7 mouse cellular contexts compared by ENCODE assay signal in genomic region chr16:4624074-4624473, GRCm38 (mm10). TPM values are rescaled to one million over a fixed set of nuclear protein-coding genes. Genes with fewer than 3 reads are reported as not detected.
A peak's percentile ranks its signal among the peaks of the same experiment; 100 is the strongest.
DNase-seq lines count a peak whose midpoint lies in the region; ATAC-seq and TF ChIP-seq lines count a peak whose summit lies in the region.

No protein-coding gene starts in this region.

- H3K27ac ChIP-seq in testis, adult 2 months (ENCODE audit: control insufficient read depth, insufficient read depth, low read depth, low read length), result peak overlapping the region; percentile 89
- H3K27ac ChIP-seq in forebrain, embryonic 10.5 days, result peak overlapping the region; percentile 93
- H3K27ac ChIP-seq in liver, embryonic 12.5 days, result peak overlapping the region; percentile 90

- H3K4me3 ChIP-seq in testis, adult 2 months (ENCODE audit: control insufficient read depth, low read depth, low read length), result peak overlapping the region; percentile 98
- peak overlapping the region; percentile 75 for H3K4me3 ChIP-seq in forebrain, embryonic 10.5 days
- peak overlapping the region; percentile 85 for H3K4me3 ChIP-seq in liver, embryonic 12.5 days

- no peak for DNase-seq in testis, postnatal 14 days (ENCODE audit: low spot score)
- no peak for DNase-seq in forebrain, embryonic 10.5 days (ENCODE audit: extremely low spot score, low spot score)
- DNase-seq in layer of hippocampus, postnatal 36 days, result no peak
- no peak for DNase-seq in adrenal gland, adult 8-10 months

- no peak for TF ChIP-seq POLR2A in testis, adult 2 months (IDR thresholded peaks at IDR 0.05; ENCODE audit: control insufficient read depth, low read depth, low read length)

- H3K9ac ChIP-seq in liver, embryonic 12.5 days, result peak overlapping the region; percentile 86

- peak; percentile 61 for ATAC-seq in liver, embryonic 12.5 days
- ATAC-seq in granulocyte monocyte progenitor cell, adult 5-6 weeks (replicated peaks; ENCODE audit: poor library complexity, severe bottlenecking), result no peak

- no peaks in the 10 kb centered on the region for H3K27me3 ChIP-seq in testis, adult 2 months (ENCODE audit: control insufficient read depth, insufficient read depth, low read length)
- no peaks in the 10 kb centered on the region for H3K27me3 ChIP-seq in forebrain, embryonic 10.5 days (ENCODE audit: poor library complexity, severe bottlenecking)
- H3K27me3 ChIP-seq in liver, embryonic 12.5 days (replicated peaks), result no peaks in the 10 kb centered on the region

- no peak for TF ChIP-seq CTCF in testis, adult 2 months (IDR thresholded peaks at IDR 0.05; ENCODE audit: control insufficient read depth, insufficient read depth, insufficient replicate concordance, low read depth, low read length)

- H3K4me2 ChIP-seq in liver, embryonic 12.5 days, result peak overlapping the region; percentile 75

- H3K36me3 ChIP-seq in testis, adult 2 months (ENCODE audit: control insufficient read depth, insufficient read depth, low read length), result no peaks in the 10 kb centered on the region
- peaks cover 25% of the 10 kb centered on the region for H3K36me3 ChIP-seq in forebrain, embryonic 10.5 days (replicated peaks)
- H3K36me3 ChIP-seq in liver, embryonic 12.5 days, result peaks cover 33% of the 10 kb centered on the region

- peaks cover under 1% of the 10 kb centered on the region; the same call in 1 of the 2 replicates for H3K9me3 ChIP-seq in forebrain, embryonic 10.5 days
- no peaks in the 10 kb centered on the region for H3K9me3 ChIP-seq in liver, embryonic 12.5 days (replicated peaks)

- WGBS in forebrain, embryonic 10.5 days, result 23% methylated on average over 9 of the region's 9 CpGs
- WGBS in liver, embryonic 12.5 days (ENCODE audit: insufficient replicate concordance), result 14% methylated on average over 9 of the region's 9 CpGs

- H3K4me1 ChIP-seq in testis, adult 2 months (ENCODE audit: control insufficient read depth, insufficient read depth, low read length), result peaks cover 6% of the 10 kb centered on the region
- peaks cover 26% of the 10 kb centered on the region for H3K4me1 ChIP-seq in forebrain, embryonic 10.5 days
- H3K4me1 ChIP-seq in liver, embryonic 12.5 days, result peaks cover 53% of the 10 kb centered on the region

RNA-seq across cellular contexts. Expression of gene Pam16, which starts 0.7 kb away (rescaled TPM):
- polyA plus RNA-seq in testis, adult 2 months (2012; rRNA removed), result 104 and 114 TPM in 2 replicates
- 93.5 and 94.7 TPM in 2 replicates for polyA plus RNA-seq in forebrain, embryonic 10.5 days (2016; fragmentation: Nextera tagmentation; extraction: Ambion mirVana)
- polyA plus RNA-seq in liver, embryonic 12.5 days (2016; fragmentation: Nextera tagmentation; extraction: Ambion mirVana), result 76.2 and 81.9 TPM in 2 replicates
- 42.3 and 113 TPM in 2 replicates for total RNA-seq in granulocyte monocyte progenitor cell, adult 5-6 weeks (2014; fragmentation: Nextera tagmentation)
- total RNA-seq in granulocyte monocyte progenitor cell, adult 5-6 weeks (2017), result 45.2 and 50.0 TPM in 2 replicates
- total RNA-seq in layer of hippocampus, postnatal 36 days (2021), result 10 to 100 TPM; 84.4 to 90.4 TPM
- 100 to 1,000 TPM in 2 of 4 experiments, 10 to 100 TPM in 2; 81.7 to 124 (median 102) TPM for total RNA-seq in adrenal gland, adult 8-10 months (2022)

RNA-seq across cellular contexts. Expression of gene Vasn, which starts 15.7 kb away (rescaled TPM):
- polyA plus RNA-seq in testis, adult 2 months (2012; rRNA removed), result 13.5 and 15.9 TPM in 2 replicates
- 9.2 and 9.3 TPM in 2 replicates for polyA plus RNA-seq in forebrain, embryonic 10.5 days (2016; fragmentation: Nextera tagmentation; extraction: Ambion mirVana)
- polyA plus RNA-seq in liver, embryonic 12.5 days (2016; fragmentation: Nextera tagmentation; extraction: Ambion mirVana), result 4.7 and 5.0 TPM in 2 replicates
- total RNA-seq in granulocyte monocyte progenitor cell, adult 5-6 weeks (2014; fragmentation: Nextera tagmentation), result not detected in 2 replicates
- 0.67 TPM in 1 of 2 replicates, not detected in the other for total RNA-seq in granulocyte monocyte progenitor cell, adult 5-6 weeks (2017)
- total RNA-seq in layer of hippocampus, postnatal 36 days (2021), result 1 to 10 TPM; 4.4 to 5.7 TPM
- total RNA-seq in adrenal gland, adult 8-10 months (2022), result 10 to 100 TPM; 10.1 to 16.9 (median 11.1) TPM

RNA-seq across cellular contexts. Expression of gene Dnaja3, which starts 15.7 kb away (rescaled TPM):
- polyA plus RNA-seq in testis, adult 2 months (2012; rRNA removed), result 26.7 and 28.0 TPM in 2 replicates
- 63.7 and 66.3 TPM in 2 replicates for polyA plus RNA-seq in forebrain, embryonic 10.5 days (2016; fragmentation: Nextera tagmentation; extraction: Ambion mirVana)
- polyA plus RNA-seq in liver, embryonic 12.5 days (2016; fragmentation: Nextera tagmentation; extraction: Ambion mirVana), result 69.2 and 74.2 TPM in 2 replicates
- total RNA-seq in granulocyte monocyte progenitor cell, adult 5-6 weeks (2014; fragmentation: Nextera tagmentation), result 41.9 and 45.8 TPM in 2 replicates
- 60.9 and 66.4 TPM in 2 replicates for total RNA-seq in granulocyte monocyte progenitor cell, adult 5-6 weeks (2017)
- total RNA-seq in layer of hippocampus, postnatal 36 days (2021), result 10 to 100 TPM; 61.7 to 65.6 TPM
- 100 to 1,000 TPM; 107 to 132 (median 117) TPM for total RNA-seq in adrenal gland, adult 8-10 months (2022)

RNA-seq across cellular contexts. Expression of gene Glis2, which starts 29.6 kb away (rescaled TPM):
- polyA plus RNA-seq in testis, adult 2 months (2012; rRNA removed), result 3.7 and 4.2 TPM in 2 replicates
- 22.5 and 23.2 TPM in 2 replicates for polyA plus RNA-seq in forebrain, embryonic 10.5 days (2016; fragmentation: Nextera tagmentation; extraction: Ambion mirVana)
- polyA plus RNA-seq in liver, embryonic 12.5 days (2016; fragmentation: Nextera tagmentation; extraction: Ambion mirVana), result 6.1 and 7.3 TPM in 2 replicates
- 2.1 and 2.8 TPM in 2 replicates for total RNA-seq in granulocyte monocyte progenitor cell, adult 5-6 weeks (2014; fragmentation: Nextera tagmentation)
- total RNA-seq in granulocyte monocyte progenitor cell, adult 5-6 weeks (2017), result 0.39 TPM in 1 of 2 replicates, not detected in the other
- 10 to 100 TPM; 13.1 to 14.6 TPM for total RNA-seq in layer of hippocampus, postnatal 36 days (2021)
- 10 to 100 TPM; 14.6 to 28.9 (median 23.8) TPM for total RNA-seq in adrenal gland, adult 8-10 months (2022)

RNA-seq across cellular contexts. Expression of gene Coro7, which starts 55.5 kb away (rescaled TPM):
- 17.2 and 17.4 TPM in 2 replicates for polyA plus RNA-seq in testis, adult 2 months (2012; rRNA removed)
- 17.6 and 19.1 TPM in 2 replicates for polyA plus RNA-seq in forebrain, embryonic 10.5 days (2016; fragmentation: Nextera tagmentation; extraction: Ambion mirVana)
- polyA plus RNA-seq in liver, embryonic 12.5 days (2016; fragmentation: Nextera tagmentation; extraction: Ambion mirVana), result 11.3 and 11.9 TPM in 2 replicates
- 115 and 187 TPM in 2 replicates for total RNA-seq in granulocyte monocyte progenitor cell, adult 5-6 weeks (2014; fragmentation: Nextera tagmentation)
- 39.8 and 58.1 TPM in 2 replicates for total RNA-seq in granulocyte monocyte progenitor cell, adult 5-6 weeks (2017)
- 10 to 100 TPM; 79.4 to 96.0 TPM for total RNA-seq in layer of hippocampus, postnatal 36 days (2021)
- total RNA-seq in adrenal gland, adult 8-10 months (2022), result 10 to 100 TPM; 23.1 to 41.9 (median 36.7) TPM
